Mouse (Mus musculus): Measurements from ENCODE around the gene Camk1d. TPM values are rescaled to one million over a fixed set of nuclear protein-coding genes. Genes with fewer than 3 reads are reported as not detected.

Camk1d gene
- polyA plus RNA-seq, 1 experiment: 9.8 TPM

DNA sequence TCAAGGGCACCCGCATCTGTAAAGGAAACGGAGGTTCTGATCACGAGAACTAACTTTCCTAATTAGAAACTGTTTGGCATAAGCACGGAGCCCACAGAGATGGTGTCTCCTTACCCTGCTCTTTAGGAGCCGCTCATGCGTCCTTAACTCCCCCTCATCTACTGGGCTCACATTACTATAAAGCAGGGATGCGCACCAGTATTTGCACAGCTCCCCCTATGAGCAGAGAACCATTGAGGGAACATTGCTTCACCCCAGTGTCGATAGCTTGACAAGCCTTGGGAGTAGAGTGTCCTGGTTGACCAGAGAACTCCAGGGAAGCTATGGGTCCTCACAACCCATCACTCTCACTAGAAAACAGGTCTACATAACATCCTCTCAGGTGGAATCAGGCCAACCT, 29.6 kb upstream of the Camk1d start:
- no peak for TF ChIP-seq POLR2A (IDR thresholded peaks at IDR 0.05; ENCODE audit: borderline replicate concordance, control insufficient read depth, low read depth, low read length)
- WGBS: 93% methylated on average over 8 of the region's 8 CpGs

DNA sequence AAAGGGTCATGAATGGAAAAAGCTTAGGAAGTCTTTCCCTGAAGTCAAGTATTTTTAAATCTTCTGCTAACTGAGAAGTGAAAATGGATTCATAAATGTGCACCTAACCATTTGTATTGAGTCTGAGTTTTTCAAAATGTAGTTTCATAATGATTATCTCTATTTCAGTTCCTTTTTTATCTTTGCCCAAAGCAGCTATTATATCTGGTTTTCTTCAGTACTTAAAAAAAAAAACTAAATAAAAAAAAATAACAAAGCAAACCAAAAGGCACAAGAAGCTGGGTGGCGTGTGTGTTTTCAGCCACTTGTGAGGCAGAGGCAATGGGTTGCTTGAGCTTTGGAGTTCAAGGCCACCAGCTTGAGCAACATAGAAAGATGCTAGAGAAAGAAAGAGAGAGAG, 26.6 kb upstream of the Camk1d start:
- no peak for TF ChIP-seq POLR2A (IDR thresholded peaks at IDR 0.05; ENCODE audit: borderline replicate concordance, control insufficient read depth, low read depth, low read length)
- WGBS: 64% methylated on average over 1 of the region's 1 CpGs

More for the DNA sequence above, 29.6 kb upstream of the Camk1d start:
- no peak overlapping the region for H3K27ac ChIP-seq (ENCODE audit: control insufficient read depth, insufficient read depth, low read depth, low read length, poor library complexity)
- no peaks in the 10 kb centered on the region; the same call in 1 of the 2 replicates for H3K4me1 ChIP-seq (ENCODE audit: control insufficient read depth, insufficient read depth, low read length)
- H3K4me3 ChIP-seq (replicated peaks; ENCODE audit: control insufficient read depth, low read depth, low read length): no peak overlapping the region

DNA sequence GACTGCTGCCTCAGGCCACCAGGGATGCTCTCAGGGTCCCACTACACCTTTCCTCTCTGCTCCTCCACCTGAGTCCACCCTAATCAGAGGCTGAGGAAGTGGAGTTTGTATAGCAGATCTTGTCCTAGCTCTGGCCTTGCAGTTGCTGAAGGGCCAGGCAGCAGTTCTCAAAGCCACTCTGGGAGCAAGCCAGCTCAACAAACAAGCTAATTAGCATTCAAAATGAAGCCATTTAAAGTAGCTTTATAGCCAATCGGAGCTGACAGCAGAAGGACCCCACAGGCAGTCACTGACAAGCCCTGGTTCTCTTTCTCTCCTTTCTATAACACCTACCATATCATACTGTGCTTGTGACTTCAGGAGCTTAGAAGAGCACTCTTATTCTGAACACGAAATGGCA, 21.6 kb upstream of the Camk1d start:
- no peak for TF ChIP-seq CTCF (IDR thresholded peaks at IDR 0.05; ENCODE audit: control insufficient read depth, insufficient read depth, low read length)
- TF ChIP-seq POLR2A (IDR thresholded peaks at IDR 0.05; ENCODE audit: borderline replicate concordance, control insufficient read depth, low read depth, low read length): no peak
- H3K4me1 ChIP-seq (ENCODE audit: control insufficient read depth, insufficient read depth, low read length): no peaks in the 10 kb centered on the region
- WGBS: 48% methylated on average over 2 of the region's 2 CpGs
- no peak overlapping the region for H3K27ac ChIP-seq (ENCODE audit: control insufficient read depth, insufficient read depth, low read depth, low read length, poor library complexity)
- no peak overlapping the region for H3K4me3 ChIP-seq (replicated peaks; ENCODE audit: control insufficient read depth, low read depth, low read length)

More for the DNA sequence above, 26.6 kb upstream of the Camk1d start:
- Histone ChIP-seq H3K4me3 (replicated peaks; ENCODE audit: control insufficient read depth, low read depth, low read length) (no peak overlapping the region), H3K27ac (ENCODE audit: control insufficient read depth, insufficient read depth, low read depth, low read length, poor library complexity) (no peak overlapping the region), H3K4me1 (ENCODE audit: control insufficient read depth, insufficient read depth, low read length) (no peaks in the 10 kb centered on the region; the same call in 1 of the 2 replicates)

DNA sequence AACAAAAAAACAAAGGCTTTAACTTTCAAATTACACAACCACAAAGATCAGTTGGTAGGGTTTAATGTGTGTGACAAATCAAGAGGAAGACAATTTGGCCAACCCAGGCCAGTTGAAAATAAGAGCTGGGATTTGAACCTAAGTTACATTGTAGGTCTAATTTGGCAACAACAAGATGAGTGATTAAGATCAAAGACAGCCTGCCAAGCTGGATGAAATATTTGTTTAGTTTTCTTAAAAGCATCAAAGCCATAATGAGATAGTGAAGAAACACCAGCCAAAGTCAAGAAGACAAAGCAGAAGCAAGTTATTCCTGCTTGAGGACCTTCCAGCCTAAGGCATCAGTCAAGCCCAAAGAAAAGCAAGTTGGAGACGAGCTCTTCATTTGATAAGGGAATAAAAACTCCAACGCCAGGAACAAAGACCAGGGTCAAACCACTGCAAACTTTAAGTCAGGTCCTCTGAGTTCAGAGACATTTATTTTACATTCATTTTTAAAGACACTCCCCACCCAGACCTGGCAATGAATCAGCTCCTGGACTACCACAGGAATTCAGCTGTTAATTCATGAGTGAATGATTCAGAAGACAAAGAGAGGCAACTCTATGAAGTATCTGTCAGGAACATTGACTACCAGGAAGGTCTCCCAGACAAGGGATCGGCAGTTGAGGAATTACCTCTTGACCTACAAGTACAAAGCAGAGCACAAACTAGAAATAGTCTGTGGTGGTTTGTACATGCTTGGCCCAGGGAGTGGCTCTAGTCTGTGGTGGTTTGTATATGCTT, 19.2 kb upstream of the Camk1d start:
- WGBS: 75% methylated on average over 3 of the region's 3 CpGs
- Histone ChIP-seq H3K4me3 (replicated peaks; ENCODE audit: control insufficient read depth, low read depth, low read length) (no peak overlapping the region), H3K4me1 (ENCODE audit: control insufficient read depth, insufficient read depth, low read length) (no peaks in the 10 kb centered on the region), H3K27ac (ENCODE audit: control insufficient read depth, insufficient read depth, low read depth, low read length, poor library complexity) (no peak overlapping the region)
- TF ChIP-seq CTCF (IDR thresholded peaks at IDR 0.05; ENCODE audit: control insufficient read depth, insufficient read depth, low read length) (no peak), POLR2A (IDR thresholded peaks at IDR 0.05; ENCODE audit: borderline replicate concordance, control insufficient read depth, low read depth, low read length) (no peak)

DNA sequence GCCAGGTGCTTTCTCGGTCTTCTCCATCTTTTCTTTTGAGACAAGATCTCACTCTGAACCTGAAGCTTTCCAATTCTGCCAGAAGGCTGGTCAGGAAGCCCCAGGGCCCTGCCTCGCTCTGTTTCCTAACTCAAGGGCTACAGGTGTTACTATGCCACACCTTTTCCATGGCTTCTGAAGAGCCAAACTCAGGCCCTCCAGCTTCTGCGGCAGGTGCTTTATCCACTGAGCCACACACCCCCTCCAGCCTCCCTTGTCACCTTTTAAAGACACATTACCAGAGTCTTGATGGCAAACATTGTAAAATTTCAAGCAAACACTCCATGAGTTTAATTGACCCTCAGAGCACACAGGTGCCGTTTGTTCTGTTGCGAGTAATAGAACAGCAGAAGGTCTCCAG, 17.7 kb upstream of the Camk1d start:
- Histone ChIP-seq H3K4me3 (replicated peaks; ENCODE audit: control insufficient read depth, low read depth, low read length) (no peak overlapping the region), H3K27ac (ENCODE audit: control insufficient read depth, insufficient read depth, low read depth, low read length, poor library complexity) (no peak overlapping the region), H3K4me1 (ENCODE audit: control insufficient read depth, insufficient read depth, low read length) (no peaks in the 10 kb centered on the region)
- 85% methylated on average over 5 of the region's 5 CpGs for WGBS
- TF ChIP-seq CTCF (IDR thresholded peaks at IDR 0.05; ENCODE audit: control insufficient read depth, insufficient read depth, low read length) (no peak), POLR2A (IDR thresholded peaks at IDR 0.05; ENCODE audit: borderline replicate concordance, control insufficient read depth, low read depth, low read length) (no peak)

DNA sequence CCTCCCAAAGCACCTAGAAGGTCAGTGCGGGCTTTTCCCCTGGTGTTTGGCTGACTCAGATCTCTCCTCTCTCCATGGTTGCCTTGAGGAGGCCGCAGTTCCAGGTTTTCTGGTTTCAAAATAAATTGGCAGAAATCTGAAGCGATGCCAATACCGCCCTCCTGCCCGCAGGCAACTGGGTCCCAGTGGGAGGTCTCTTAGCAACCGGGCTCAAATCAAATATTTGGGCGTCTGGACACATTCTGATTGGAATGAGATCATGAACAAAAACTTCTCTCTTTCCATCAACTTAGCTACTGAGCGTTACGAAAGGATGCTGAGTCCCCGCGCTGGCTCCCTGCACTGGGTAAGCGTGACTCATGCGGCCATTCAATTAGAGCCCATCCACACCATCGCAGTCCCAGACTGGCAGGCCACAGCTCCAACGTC, 16.1 kb upstream of the Camk1d start:
- Histone ChIP-seq H3K4me3 (replicated peaks; ENCODE audit: control insufficient read depth, low read depth, low read length) (no peak overlapping the region), H3K27ac (ENCODE audit: control insufficient read depth, insufficient read depth, low read depth, low read length, poor library complexity) (no peak overlapping the region), H3K4me1 (ENCODE audit: control insufficient read depth, insufficient read depth, low read length) (no peaks in the 10 kb centered on the region)
- WGBS: 84% methylated on average over 15 of the region's 15 CpGs
- TF ChIP-seq POLR2A (IDR thresholded peaks at IDR 0.05; ENCODE audit: borderline replicate concordance, control insufficient read depth, low read depth, low read length) (no peak), CTCF (IDR thresholded peaks at IDR 0.05; ENCODE audit: control insufficient read depth, insufficient read depth, low read length) (no peak)

DNA sequence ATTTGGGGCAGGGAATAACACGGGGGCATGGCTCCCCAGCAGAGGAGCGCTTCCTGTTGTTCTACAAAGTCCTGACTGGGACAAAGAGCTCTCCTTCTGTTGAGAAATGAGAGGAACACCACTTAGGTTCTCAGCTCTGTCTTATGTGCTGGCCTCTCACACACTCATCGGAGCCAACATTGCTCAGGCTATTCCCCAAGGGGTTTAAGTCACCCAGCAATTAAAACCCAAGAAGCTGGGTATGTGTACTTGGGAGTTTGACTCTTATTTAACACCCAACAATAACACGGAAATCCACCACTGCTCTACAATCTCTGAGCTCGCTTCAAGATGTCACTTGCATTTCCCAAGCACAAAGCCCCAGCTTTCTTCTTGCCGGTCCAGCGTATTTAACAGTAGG, 15.6 kb upstream of the Camk1d start:
- TF ChIP-seq CTCF (IDR thresholded peaks at IDR 0.05; ENCODE audit: control insufficient read depth, insufficient read depth, low read length) (no peak), POLR2A (IDR thresholded peaks at IDR 0.05; ENCODE audit: borderline replicate concordance, control insufficient read depth, low read depth, low read length) (no peak)
- 82% methylated on average over 7 of the region's 7 CpGs for WGBS
- Histone ChIP-seq H3K27ac (ENCODE audit: control insufficient read depth, insufficient read depth, low read depth, low read length, poor library complexity) (no peak overlapping the region), H3K4me1 (ENCODE audit: control insufficient read depth, insufficient read depth, low read length) (no peaks in the 10 kb centered on the region), H3K4me3 (replicated peaks; ENCODE audit: control insufficient read depth, low read depth, low read length) (no peak overlapping the region)

DNA sequence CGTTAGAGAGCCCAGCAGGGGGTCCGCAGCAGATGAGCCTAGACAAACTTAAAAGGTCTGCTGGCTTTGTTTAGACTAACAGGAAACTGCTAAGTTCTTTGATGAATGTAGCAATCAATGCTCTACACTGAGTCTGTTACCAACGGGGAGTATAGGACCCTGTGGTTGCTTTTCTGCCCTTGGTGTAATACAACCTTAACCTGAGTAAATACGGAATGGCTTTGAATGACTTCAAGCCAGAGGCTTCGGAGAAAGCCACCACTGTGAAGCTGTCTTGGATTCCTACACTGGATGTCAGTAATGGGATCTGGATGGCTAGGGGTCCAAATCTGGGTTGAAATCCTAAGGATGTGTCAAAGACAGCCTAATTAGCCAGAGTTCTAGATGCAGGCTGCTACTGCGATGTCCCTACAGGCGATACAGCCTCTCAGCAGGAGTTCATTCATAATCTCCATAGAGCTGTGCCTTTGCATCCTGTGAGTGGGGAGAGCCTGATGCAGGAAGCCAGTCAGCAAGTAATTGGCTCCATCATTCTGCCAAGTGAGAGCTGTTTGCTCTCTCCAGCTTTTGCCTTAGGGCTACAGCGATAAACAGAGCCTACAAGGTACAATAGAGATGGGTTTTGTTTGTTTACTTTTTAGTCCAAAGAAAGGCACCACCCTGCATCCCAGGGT, 10.8 kb upstream of the Camk1d start:
- Histone ChIP-seq H3K27ac (ENCODE audit: control insufficient read depth, insufficient read depth, low read depth, low read length, poor library complexity) (no peak overlapping the region), H3K4me3 (replicated peaks; ENCODE audit: control insufficient read depth, low read depth, low read length) (no peak overlapping the region), H3K4me1 (ENCODE audit: control insufficient read depth, insufficient read depth, low read length) (no peaks in the 10 kb centered on the region)
- WGBS: 56% methylated on average over 8 of the region's 8 CpGs
- TF ChIP-seq CTCF (IDR thresholded peaks at IDR 0.05; ENCODE audit: control insufficient read depth, insufficient read depth, low read length) (no peak), POLR2A (IDR thresholded peaks at IDR 0.05; ENCODE audit: borderline replicate concordance, control insufficient read depth, low read depth, low read length) (no peak)

Measured in bone marrow, adult 2 months (tissue).